Mouse (Mus musculus): Measurements from ENCODE around the gene Atp6v1g3.

DNA sequence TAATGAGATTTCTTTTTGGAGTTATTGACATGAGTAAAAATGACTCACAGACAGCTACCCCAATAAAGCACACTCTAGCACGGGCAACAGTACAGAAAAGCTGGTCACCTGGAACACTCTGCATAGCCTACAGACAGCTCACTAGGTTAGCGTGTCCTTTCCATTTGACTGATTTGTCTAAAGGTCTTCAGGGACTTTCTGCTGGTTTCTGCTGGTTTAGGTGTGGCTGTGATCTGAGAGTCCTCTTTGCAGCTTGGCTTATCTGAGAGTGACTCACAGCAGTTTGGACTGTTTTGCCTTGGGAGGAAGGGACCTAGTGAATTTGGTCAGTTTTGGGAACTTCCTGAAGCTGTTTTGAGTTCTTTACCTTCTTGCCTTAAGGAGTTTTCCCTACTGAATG lies 24.8 kb upstream of the Atp6v1g3 start:
- TF ChIP-seq CTCF (IDR thresholded peaks at IDR 0.05; ENCODE audit: low read depth) = no peak
- no peak for TF ChIP-seq EP300 (IDR thresholded peaks at IDR 0.05; ENCODE audit: low read depth)

Measured in liver, embryonic 14.5 days (tissue).